Mouse (Mus musculus) lung, postnatal 0 days (tissue): ENCODE results near the gene Fabp2. TPM values are rescaled to one million over a fixed set of nuclear protein-coding genes. Genes with fewer than 3 reads are reported as not detected.
"Not testable (repeated sequence)": the region's sequence is repeated elsewhere in the genome, so short reads cannot be mapped to it uniquely, and the experiment has no call there.

Source experiments
- ATAC-seq: fragments of 200-750 bp; cut with Nextera tagmentation; 2 replicates; pipeline ENCODE4 v1.8.0; 2017; ENCODE audit warnings: moderate library complexity
- DNase-seq: peaks from one replicate; pipeline ENCODE4 v3.0.0-alpha.2; 2016; ENCODE audit warnings: low spot score
- H3K27ac ChIP-seq: fragments of 300-500 bp; sonication (generic); 2 replicates; pipeline ENCODE4 v1.5.1; 2014; ENCODE audit warnings: antibody characterized with exemption, mild to moderate bottlenecking, low read length, mixed read lengths
- H3K27me3 ChIP-seq: fragments of 300-500 bp; sonication (generic); replicated peaks from 2 replicates; pipeline ENCODE4 v1.6.1; 2014; ENCODE audit warnings: low read length, mixed read lengths; ENCODE audit not compliant: insufficient read depth
- H3K36me3 ChIP-seq: fragments of 300-500 bp; sonication (generic); 2 replicates; pipeline ENCODE4 v1.6.1; 2014; ENCODE audit warnings: low read length, mixed read lengths; ENCODE audit not compliant: insufficient read depth
- H3K4me1 ChIP-seq: fragments of 300-500 bp; sonication (generic); 2 replicates; pipeline ENCODE4 v1.6.1; 2014; ENCODE audit warnings: antibody characterized with exemption, low read depth, low read length, mixed read lengths; ENCODE audit not compliant: insufficient read depth
- H3K4me2 ChIP-seq: fragments of 300-500 bp; sonication (generic); replicated peaks from 2 replicates; pipeline ENCODE4 v1.6.1; 2014; ENCODE audit warnings: low read depth, mild to moderate bottlenecking, low read length, moderate library complexity, mixed read lengths
- H3K4me3 ChIP-seq: fragments of 300-500 bp; sonication (generic); 2 replicates; pipeline ENCODE4 v1.5.1; 2014; ENCODE audit warnings: low read depth, low read length
- H3K9ac ChIP-seq: fragments of 300-500 bp; sonication (generic); replicated peaks from 2 replicates; pipeline ENCODE4 v1.6.1; 2014; ENCODE audit warnings: low read depth, mild to moderate bottlenecking
- H3K9me3 ChIP-seq: fragments of 300-500 bp; sonication (generic); 2 replicates; pipeline ENCODE4 v1.6.1; 2016; ENCODE audit warnings: low read length, mixed read lengths
- CTCF ChIP-seq: IDR thresholded peaks from 2 replicates; pipeline ENCODE4 v1.5.1; 2016; ENCODE audit warnings: antibody characterized with exemption, mild to moderate bottlenecking
- EP300 ChIP-seq: IDR thresholded peaks from 2 replicates; pipeline ENCODE4 v1.6.1; 2016; ENCODE audit warnings: antibody characterized with exemption, mild to moderate bottlenecking, control low read depth
- WGBS: fragments of 180-500 bp; shearing (Covaris S2); extraction: QIAGEN DNeasy Blood & Tissue Kit; methylation state at CpG from one replicate; pipeline ENCODE4 v1.1.7; 2014; 5-methylcytosine and 5-hydroxymethylcytosine counted together
- polyA plus RNA-seq: library from polyadenylated mRNA; unstranded; fragments of >200 nt; fragmentation: Nextera tagmentation; extraction: Ambion mirVana; gene quantifications from 2 replicates; pipeline ENCODE4 v1.2.1, GENCODE M21; 2015

Gene Fabp2
- polyA plus RNA-seq, 1 experiment from 2014 or later = 0.12 TPM

DNA sequence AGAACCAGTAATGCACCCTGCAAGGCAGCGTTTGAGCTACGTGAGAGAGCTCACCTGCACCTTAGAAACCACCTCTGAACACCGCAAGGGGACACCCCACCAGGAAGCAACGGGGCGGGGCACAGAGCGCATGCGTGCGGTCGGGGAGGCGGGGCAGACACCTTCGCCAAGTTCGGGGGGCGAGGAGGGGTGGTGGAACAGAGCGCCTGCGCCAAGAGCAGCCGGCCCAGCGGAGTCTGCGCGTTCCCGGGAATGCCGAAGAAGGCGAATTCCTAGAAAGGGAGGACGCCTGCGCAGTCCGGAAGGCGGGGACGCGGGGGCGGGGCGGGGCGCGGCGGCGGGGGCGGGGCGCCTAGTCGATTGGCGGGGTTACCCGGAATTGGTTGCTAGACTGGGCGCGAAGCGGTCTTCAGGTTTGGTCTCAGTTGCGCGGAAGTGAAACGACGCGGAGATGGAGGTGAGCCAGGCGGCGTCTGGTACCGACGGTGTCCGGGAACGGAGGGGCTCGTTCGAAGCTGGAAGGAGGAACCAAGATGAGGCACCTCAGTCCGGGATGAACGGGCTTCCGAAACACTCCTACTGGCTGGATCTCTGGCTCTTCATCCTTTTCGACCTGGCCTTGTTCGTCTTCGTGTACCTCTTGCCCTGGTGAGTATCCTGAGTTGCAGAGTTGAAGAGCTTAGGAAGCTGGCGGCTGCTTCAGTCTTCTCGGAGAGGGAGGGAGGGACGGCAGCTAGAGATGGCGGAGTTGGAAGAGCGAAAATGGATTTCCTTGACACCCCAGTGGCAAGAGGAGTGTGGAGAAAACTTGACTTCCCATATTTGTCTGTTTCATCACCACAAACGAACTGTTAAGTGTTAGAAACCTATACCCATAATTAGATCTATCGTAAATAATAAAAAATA, 29.4 kb downstream of the Fabp2 start, which contains the start of gene 1810037I17Rik:
Gene 1810037I17Rik (plus strand): TSS at position 195 of the 906 bp plus-strand sequence.
- DNase-seq (peak; percentile 98), ATAC-seq (peak; percentile 97)
- peak within 1 kb of the TSS; percentile 58 for H3K4me2 ChIP-seq
- H3K9me3 ChIP-seq = no peaks in the 10 kb centered on the region
- H3K4me1 ChIP-seq = peaks cover 3% of the 10 kb centered on the region; the same call in 1 of the 2 replicates
- no peaks in the 10 kb centered on the region for H3K36me3 ChIP-seq
- no peaks in the 10 kb centered on the region for H3K27me3 ChIP-seq
- peak within 1 kb of the TSS; percentile 50 for H3K9ac ChIP-seq
- peak within 1 kb of the TSS; percentile 60 for H3K4me3 ChIP-seq
- under 1% methylated on average over 57 of the region's 68 CpGs for WGBS
- H3K27ac ChIP-seq = peak within 1 kb of the TSS; percentile 84
- no peak for TF ChIP-seq EP300
- peak; percentile 65 for TF ChIP-seq CTCF

GRCm38 (mm10) chr3:122929723-122930122, 34.9 kb downstream of the Fabp2 start:
- H3K36me3 ChIP-seq = peaks cover 5% of the 10 kb centered on the region; the same call in 1 of the 2 replicates
- no peak overlapping the region for H3K9ac ChIP-seq
- no peaks in the 10 kb centered on the region for H3K9me3 ChIP-seq
- no peaks in the 10 kb centered on the region for H3K27me3 ChIP-seq
- H3K4me2 ChIP-seq = no peak overlapping the region
- H3K27ac ChIP-seq = no peak overlapping the region
- DNase-seq = no peak
- no peak for TF ChIP-seq EP300
- TF ChIP-seq CTCF = no peak
- WGBS = 84% methylated on average over 6 of the region's 6 CpGs
- no peak for ATAC-seq
- H3K4me3 ChIP-seq = no peak overlapping the region
- no peaks in the 10 kb centered on the region for H3K4me1 ChIP-seq

GRCm38 (mm10) chr3:122932466-122932865, 37.6 kb downstream of the Fabp2 start:
- Histone ChIP-seq H3K4me2 (no peak overlapping the region), H3K4me1 (no peaks in the 10 kb centered on the region), H3K27ac (no peak overlapping the region), H3K4me3 (no peak overlapping the region), H3K9me3 (no peaks in the 10 kb centered on the region), H3K36me3 (peaks cover 5% of the 10 kb centered on the region; the same call in 1 of the 2 replicates), H3K9ac (no peak overlapping the region), H3K27me3 (no peaks in the 10 kb centered on the region)
- TF ChIP-seq CTCF = no peak
- TF ChIP-seq EP300 = no peak
- ATAC-seq = no peak
- 84% methylated on average over 1 of the region's 1 CpGs for whole genome bisulfite sequencing
- no peak for DNase-seq

GRCm38 (mm10) chr3:122937176-122937575, 42.3 kb downstream of the Fabp2 start:
- ATAC-seq, H3K27ac ChIP-seq, H3K9ac ChIP-seq, H3K4me1 ChIP-seq, H3K9me3 ChIP-seq, H3K36me3 ChIP-seq, H3K27me3 ChIP-seq, DNase-seq, H3K4me2 ChIP-seq, H3K4me3 ChIP-seq: not testable (repeated sequence)
- WGBS = 83% methylated on average over 13 of the region's 13 CpGs

DNA sequence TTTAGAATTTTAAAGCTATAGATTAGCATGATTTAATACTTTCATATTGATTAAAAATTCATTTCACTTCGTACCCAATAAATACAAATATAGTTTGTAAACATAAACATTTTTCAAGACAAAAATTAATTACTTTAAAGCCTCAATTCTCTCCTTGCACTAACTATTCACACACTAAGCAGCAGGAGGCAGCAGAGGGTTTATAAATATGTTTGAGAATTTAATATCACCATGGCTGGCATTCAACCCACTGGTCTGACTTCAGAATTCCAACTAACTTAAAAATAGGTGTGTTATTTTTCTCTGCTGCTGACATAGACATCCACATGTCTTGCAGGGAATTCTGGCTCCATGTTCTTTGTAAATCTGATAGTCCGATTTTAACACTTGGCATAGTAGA, 44.3 kb downstream of the Fabp2 start:
- peak; percentile 67 for DNase-seq
- H3K4me3 ChIP-seq = no peak overlapping the region
- 64% methylated on average over 2 of the region's 2 CpGs for WGBS

DNA sequence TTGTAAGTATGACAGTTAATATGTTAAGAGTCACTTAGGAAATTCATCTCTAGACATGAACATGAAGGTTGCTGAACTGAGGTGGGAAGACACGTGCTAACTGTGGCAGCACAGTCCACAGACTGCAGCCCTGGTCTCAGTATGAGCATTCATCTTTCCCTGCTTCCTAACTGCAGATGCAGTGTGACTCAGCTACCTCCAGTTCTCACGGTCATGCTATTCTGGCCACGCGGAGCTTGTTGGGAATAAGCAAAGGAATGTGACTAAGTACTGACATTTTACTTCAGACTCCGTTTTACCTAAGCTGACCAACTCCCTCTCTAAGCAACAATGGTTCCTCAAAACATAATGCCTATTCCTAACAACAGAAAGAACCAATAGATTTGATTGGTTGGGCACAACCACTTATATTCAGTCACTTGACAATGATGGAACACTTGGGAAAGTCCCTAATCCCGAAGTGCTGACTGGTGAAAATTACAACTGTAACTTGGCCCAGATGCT, 48.6 kb downstream of the Fabp2 start:
- H3K4me1 ChIP-seq = no peaks in the 10 kb centered on the region
- no peaks in the 10 kb centered on the region for H3K27me3 ChIP-seq
- TF ChIP-seq EP300 (no peak), CTCF (no peak)
- H3K27ac ChIP-seq = no peak overlapping the region
- WGBS = 64% methylated on average over 6 of the region's 6 CpGs
- no peaks in the 10 kb centered on the region for H3K9me3 ChIP-seq
- H3K9ac ChIP-seq = no peak overlapping the region
- DNase-seq = peak; percentile 18
- no peak for ATAC-seq
- no peak overlapping the region for H3K4me3 ChIP-seq
- H3K4me2 ChIP-seq = no peak overlapping the region
- H3K36me3 ChIP-seq = peaks cover 4% of the 10 kb centered on the region; the same call in 1 of the 2 replicates

More for the DNA sequence above, 44.3 kb downstream of the Fabp2 start:
- Histone ChIP-seq H3K27me3 (no peaks in the 10 kb centered on the region), H3K27ac (no peak overlapping the region), H3K36me3 (peaks cover under 1% of the 10 kb centered on the region; the same call in 1 of the 2 replicates), H3K4me2 (no peak overlapping the region), H3K4me1 (no peaks in the 10 kb centered on the region), H3K9ac (no peak overlapping the region), H3K9me3 (no peaks in the 10 kb centered on the region)
- ATAC-seq = no peak
- TF ChIP-seq CTCF (peak; percentile 73), EP300 (no peak)

Other genes starting within 250 kb of the Fabp2 start
- gene Pde5a, start 166.1 kb upstream of the Fabp2 start, polyA plus RNA-seq = 16.6 and 22.7 TPM in 2 replicates
- not detected in 2 replicates for gene Gm10959, start 24.3 kb downstream of the Fabp2 start, polyA plus RNA-seq
- gene 1810037I17Rik, start 29.1 kb downstream of the Fabp2 start, polyA plus RNA-seq = 162 TPM in 2 replicates
- gene Usp53, start 89.4 kb downstream of the Fabp2 start, polyA plus RNA-seq = 9.6 and 10.1 TPM in 2 replicates
- 3.7 and 5.5 TPM in 2 replicates for gene Myoz2, start 139.9 kb downstream of the Fabp2 start, polyA plus RNA-seq